Mouse (Mus musculus) right cerebral cortex, postnatal 14 days (tissue): ENCODE data around the gene Tcl1b1.
"Not testable (repeated sequence)": the region's sequence is repeated elsewhere in the genome, so short reads cannot be mapped to it uniquely, and the experiment has no call there.

Experiments
- DNase-seq: peaks from one replicate; pipeline ENCODE4 v3.0.0; 2022

Gene Tcl1b1

GRCm38 (mm10) chr12:105199684-105200497 is 40.4 kb downstream of the Tcl1b1 start:
- not testable (repeated sequence) for DNase-seq

DNA sequence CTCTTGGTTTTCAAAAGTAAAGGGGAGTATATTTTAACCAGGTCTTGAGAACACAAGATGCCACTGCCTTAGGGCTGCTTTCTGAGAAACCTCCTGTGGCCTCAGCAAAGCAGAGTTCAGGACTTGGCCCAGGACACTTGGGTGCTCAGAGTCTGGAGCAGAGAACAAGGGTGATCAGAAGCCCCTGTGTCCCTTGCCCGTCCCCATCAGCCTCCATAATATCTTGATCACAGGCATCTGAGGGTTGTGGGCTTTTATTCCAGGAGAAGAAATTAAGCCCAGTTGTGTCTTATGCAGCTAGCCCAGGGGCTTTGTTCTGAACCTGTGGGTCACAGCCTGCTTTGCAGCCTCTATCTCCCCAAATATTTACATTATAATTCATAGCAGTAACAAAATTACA is 42.2 kb downstream of the Tcl1b1 start, which contains the start of gene Tcl1b4:
Tcl1b4 (plus strand) TSS at position 301 of the 400 bp plus-strand sequence.
- DNase-seq, result not testable (repeated sequence)

- DNase-seq, result no peak
Observed at GRCm38 (mm10) chr12:105207071-105207470, 47.6 kb downstream of the Tcl1b1 start.

DNA sequence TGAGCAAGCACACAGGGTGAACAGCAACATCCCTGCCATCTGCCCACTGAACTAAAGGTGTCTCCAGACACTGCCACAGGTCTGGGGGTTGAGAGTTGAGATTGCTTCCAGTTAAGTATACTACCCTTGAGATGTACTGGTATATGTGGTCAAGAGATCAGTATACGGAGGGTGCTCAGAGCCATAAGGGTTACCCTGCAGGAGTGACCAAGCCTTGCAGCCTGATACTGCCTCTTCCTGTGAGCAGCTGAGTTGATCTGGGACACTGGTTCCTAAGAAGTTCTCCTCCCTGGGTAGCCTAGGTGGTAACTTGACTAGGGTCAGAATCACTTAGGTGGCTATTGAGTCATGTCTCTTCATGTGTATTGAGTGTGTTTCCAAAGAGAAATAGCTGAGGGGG is 49.0 kb downstream of the Tcl1b1 start:
- no peak for DNase-seq

- no peak for DNase-seq
Observed at GRCm38 (mm10) chr12:105209231-105209630, 49.7 kb downstream of the Tcl1b1 start.
